Mouse (Mus musculus) MN1 (cell line): ENCODE results near the gene Vdr.
"Not testable (repeated sequence)": the region's sequence is repeated elsewhere in the genome, so short reads cannot be mapped to it uniquely, and the experiment has no call there.

Source experiments
- DNase-seq: peaks from one replicate; pipeline ENCODE4 v3.0.0-alpha.2; 2016; ENCODE audit warnings: low spot score

Gene Vdr

GRCm38 (mm10) chr15:97878696-97879328 lies 31.6 kb downstream of the Vdr start:
- no peak for DNase-seq

GRCm38 (mm10) chr15:97875784-97876183 lies 34.6 kb downstream of the Vdr start:
- no peak for DNase-seq

DNA sequence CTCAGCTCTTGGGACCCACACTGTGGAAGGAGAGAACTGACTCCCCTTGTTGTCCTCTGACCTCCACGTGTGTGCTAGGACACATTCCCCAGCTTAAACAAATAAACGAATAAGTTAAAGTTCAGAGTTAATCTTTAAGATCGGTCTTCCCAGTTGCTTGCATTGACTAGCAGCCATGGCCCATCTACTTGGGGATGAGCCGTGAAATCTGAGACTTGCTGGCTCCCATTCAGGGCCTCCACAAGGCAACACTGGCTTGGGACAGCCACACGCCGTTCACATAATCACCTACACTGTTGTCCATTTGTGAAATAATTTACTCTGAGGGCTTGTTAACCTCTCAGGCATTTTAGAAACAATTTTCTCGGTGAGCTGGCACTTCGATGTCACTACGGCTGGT lies 36.7 kb downstream of the Vdr start:
- DNase-seq = no peak

GRCm38 (mm10) chr15:97872161-97872560 lies 38.3 kb downstream of the Vdr start:
- DNase-seq = no peak

DNA sequence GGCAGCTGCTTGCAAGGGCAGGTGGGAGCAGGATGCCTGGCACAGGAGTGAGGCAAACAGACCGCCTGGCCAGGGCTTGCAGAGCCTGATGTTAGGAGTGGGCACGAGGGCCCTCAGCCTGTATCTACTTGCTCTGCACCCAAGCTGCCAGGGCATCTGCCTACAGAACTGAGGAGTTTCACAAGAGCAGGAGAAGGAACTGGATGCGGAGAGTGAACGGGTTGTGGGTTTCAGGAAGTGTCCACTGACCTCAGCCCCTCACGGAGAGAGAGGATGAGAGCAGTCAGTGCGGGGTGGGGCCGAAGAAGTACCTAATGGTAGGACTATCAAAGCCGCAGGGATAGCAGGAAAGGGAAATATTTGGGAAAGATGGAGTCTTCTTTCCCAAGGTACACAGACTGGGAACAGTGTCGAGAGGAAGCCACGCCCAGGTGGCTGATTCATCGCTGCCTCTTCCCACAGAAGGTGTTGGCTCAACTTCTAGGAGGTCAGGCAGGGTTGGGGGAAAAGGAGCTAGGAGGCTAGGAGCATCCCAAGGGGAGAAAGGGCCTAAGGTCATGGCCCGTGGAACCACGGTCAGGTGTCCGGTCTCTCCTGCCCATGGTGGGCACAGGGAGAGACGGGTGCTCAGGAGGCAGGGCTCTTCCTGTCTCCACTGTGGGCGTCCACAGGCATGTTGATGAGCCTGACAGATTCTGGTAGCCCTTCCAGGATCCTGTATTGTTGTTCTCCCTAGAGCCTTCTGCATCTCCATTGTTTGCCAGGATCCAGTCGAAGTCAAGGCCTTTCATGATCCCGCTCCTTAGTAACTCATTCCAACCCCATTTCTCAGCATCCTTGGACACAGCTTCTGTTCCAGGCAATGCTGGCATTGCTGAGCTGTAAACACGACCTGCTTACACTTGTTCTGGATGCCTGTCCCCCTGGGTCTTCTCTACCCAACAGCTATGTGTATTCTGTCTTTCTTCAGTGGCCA lies 39.1 kb downstream of the Vdr start:
- no peak for DNase-seq

DNA sequence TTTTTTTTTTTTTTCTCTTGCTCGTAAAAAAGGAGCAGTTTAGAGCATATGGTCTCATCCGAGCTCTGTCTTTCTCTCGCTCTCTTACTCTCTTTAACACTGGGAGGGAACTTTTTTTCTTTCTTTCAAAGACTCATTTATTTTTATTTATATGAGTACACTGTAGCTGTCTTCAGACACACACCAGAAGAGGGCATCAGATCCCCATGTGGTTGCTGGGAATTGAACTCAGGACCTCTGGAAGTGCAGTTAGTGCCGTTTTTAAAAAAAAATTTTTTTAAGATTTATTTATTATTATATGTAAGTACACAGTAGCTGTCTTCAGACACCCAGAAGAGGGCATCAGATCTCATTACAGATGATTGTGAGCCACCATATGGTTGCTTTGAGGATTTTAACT lies 40.3 kb downstream of the Vdr start:
- not testable (repeated sequence) for DNase-seq

- DNase-seq = no peak
Measured at GRCm38 (mm10) chr15:97868985-97869384, 41.4 kb downstream of the Vdr start.

- DNase-seq = no peak
Measured at GRCm38 (mm10) chr15:97865988-97866387, 44.4 kb downstream of the Vdr start.

- DNase-seq = no peak
Measured at GRCm38 (mm10) chr15:97865175-97865574, 45.3 kb downstream of the Vdr start.

DNA sequence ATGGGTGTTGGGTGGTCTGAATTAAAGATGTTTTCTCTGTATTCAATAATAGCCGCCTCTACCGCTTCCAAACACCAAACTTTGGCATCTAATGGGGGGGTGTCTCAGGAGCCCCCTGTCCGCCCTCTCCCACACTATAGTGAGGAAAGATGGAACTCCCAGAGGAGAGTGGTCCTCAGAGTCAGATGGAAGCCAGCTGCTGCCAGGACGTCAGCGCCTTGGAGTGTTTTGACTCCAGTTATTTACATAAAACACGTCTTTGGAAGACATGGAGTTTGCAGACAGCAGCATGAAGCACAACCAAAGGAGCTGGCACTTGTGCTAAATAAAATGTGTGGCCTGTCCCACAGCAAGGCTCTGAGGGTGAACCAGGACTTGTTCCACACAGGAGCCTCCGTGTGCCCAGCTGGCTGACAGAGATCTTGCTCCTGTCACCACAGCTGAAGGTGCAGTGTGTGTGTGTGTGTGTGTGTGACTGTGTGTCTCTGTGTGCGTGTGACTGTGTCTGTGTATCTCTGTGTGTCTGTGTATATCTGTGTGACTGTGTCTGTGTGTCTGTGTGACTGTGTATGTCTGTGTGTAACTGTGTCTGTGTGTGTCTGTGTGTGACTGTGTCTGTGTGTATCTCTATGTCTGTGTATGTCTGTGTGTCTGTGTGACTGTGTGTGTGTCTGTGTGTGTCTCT lies 45.9 kb downstream of the Vdr start:
- no peak for DNase-seq

DNA sequence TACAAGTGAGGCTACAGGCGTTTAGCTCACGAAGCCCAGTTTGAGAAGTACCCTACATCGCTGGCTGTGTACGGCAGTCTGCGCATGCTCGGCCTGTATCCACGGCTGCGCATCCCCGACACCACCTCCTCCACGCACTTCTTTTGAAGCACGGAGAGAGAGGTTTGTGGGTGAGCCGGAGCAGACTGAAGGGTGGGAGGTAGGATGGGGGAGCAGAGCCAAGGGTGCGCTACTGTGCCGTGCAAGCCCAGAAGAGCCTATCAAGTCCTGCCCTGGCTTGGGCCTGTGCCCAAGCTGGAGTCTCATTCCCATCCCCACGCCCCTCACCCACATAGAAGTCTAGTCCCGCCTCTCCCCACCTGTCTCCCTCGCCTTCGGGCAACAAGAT lies 46.9 kb downstream of the Vdr start:
- DNase-seq = peak; percentile 48

- no peak for DNase-seq
Measured at GRCm38 (mm10) chr15:97862881-97863493, 47.4 kb downstream of the Vdr start.

DNA sequence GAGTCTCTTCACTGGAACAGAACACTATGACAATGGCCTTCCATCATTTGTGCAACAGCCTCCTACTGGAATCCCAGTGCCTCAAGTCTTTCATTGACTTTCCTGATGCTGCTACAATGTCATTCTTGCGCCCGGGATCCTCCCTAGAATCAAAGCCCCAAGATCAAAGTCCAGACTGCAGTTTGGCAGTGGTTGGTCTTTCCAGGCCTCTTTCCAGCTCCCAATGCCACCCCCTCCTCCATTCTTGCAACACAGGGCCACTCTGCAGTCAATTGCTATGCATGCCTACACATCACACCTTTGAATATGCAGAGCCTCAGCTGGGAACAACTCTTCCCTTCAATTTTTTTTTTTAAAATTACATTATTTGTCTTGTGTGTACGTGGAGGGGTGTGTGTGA lies 50.1 kb downstream of the Vdr start:
- no peak for DNase-seq

DNA sequence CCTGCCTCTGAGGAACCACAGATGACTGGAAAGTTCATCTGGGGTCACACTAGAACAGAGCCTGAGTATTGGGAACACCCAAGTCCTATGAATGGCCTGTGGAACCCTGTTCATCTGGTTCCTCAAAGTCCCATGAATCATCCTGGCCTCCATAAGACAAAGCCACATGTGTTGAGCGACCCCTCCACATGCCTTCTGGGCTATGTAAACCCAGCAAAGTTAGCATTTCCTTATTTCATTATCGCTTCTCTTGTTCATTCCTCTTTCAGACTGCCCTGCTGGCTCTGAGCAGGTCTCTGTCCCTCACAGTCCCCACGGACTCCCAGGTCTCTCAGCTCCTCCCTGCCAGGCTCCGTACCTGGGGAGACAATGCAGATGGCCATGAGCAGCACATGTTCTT lies 52.0 kb downstream of the Vdr start:
- no peak for DNase-seq

- no peak for DNase-seq
Measured at GRCm38 (mm10) chr15:97854551-97854950, 55.9 kb downstream of the Vdr start.

DNA sequence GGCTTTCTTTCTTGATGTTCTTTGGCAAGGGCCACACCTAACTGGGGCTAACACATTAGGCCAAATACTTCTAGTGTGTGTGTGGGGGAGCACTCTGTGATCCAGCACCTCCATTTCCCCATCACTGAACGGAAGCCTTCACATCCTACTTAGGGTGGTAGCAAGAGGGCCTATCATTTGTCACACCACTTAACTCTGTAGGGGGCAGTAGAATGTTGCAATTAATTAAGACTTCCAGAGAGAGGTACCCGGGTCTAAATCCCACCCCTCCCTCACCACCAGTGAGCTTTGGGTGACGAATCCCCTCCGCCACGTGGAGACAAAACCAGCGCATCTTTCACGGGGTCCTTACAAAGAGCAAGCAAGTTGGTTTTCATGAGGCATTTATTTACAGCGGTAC lies 56.4 kb downstream of the Vdr start:
- DNase-seq = no peak

DNA sequence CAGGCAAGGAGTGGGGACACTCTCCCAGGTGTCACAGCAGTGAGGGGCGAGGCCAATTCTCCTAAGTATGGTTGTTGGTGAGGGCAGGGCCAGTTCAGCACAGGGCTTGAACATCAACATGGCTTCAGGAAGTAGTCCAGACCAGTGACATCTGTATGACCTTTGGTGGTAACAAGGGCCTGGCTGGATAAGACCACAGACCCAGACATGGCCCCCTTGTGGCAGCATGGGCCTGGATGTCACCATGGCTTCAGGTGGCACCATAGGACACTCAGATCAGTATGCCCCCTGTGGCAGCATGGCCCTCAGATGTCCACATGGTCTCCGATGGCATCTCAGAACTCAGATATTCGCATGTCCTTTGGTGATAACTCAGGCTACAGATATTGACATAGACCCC lies 58.1 kb downstream of the Vdr start:
- DNase-seq = no peak

DNA sequence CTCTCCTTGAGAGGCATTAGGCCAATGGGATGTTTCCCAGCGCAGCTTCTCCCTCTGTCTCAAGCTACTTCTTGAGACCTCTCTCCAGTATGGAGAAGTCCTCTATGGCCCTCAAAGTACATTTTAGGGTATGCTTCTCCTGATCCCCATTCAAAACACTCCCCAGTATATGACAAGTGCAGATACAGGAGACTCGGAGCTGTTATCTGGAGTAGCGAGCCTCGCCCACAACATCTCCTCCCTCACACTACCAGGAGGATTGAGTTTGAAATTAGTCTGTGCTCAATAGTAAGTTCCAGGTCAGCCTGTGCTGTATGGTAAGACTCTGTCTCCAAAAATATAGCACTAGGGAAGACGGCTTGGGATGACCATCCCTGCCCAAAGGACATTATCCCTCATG lies 59.4 kb downstream of the Vdr start:
- no peak for DNase-seq

GRCm38 (mm10) chr15:97850441-97850840 lies 60.0 kb downstream of the Vdr start:
- peak; percentile 74 for DNase-seq

- DNase-seq = peak; percentile 96
Measured at GRCm38 (mm10) chr15:97849116-97849911, 61.1 kb downstream of the Vdr start.

GRCm38 (mm10) chr15:97847866-97848265 lies 62.6 kb downstream of the Vdr start:
- DNase-seq = no peak

DNA sequence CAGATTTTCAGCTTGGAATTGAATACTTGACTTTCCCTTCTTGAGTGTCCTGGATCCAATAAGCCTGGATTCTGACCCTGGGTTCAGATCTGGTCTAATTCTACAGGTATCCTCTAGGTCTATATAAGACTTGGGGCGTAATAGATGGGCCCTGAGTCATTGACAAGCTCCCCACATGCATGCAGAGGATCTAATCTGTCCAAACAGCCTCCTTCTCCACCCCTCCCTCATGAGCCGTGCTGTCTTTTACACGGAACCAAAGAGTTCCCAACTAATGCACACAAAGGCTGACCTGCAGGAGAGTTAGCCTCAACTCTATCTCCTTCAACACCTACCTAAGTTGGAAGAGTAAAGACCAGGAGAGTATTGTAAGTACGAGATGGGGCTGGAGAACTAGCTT lies 63.1 kb downstream of the Vdr start:
- DNase-seq = no peak
